Mouse (Mus musculus) lung, postnatal 36 days (tissue): Measurements from ENCODE around the gene Map4k4.

Source experiments
- DNase-seq: peaks from one replicate; pipeline ENCODE4 v3.0.0; 2022; ENCODE audit warnings: mixed read lengths

Gene Map4k4

GRCm38 (mm10) chr1:40007962-40008471 is 107.3 kb downstream of the Map4k4 start:
- no peak for DNase-seq

- no peak for DNase-seq
Measured at GRCm38 (mm10) chr1:40012696-40013095, 112.0 kb downstream of the Map4k4 start.

GRCm38 (mm10) chr1:40015066-40015678 is 114.5 kb downstream of the Map4k4 start:
- no peak for DNase-seq

GRCm38 (mm10) chr1:40021617-40022016 is 120.9 kb downstream of the Map4k4 start:
- DNase-seq = no peak

GRCm38 (mm10) chr1:40022472-40023135 is 121.9 kb downstream of the Map4k4 start:
- no peak for DNase-seq

GRCm38 (mm10) chr1:40023206-40023605 is 122.5 kb downstream of the Map4k4 start:
- DNase-seq = no peak

- DNase-seq = no peak
Measured at GRCm38 (mm10) chr1:40023748-40024147, 123.0 kb downstream of the Map4k4 start.

- DNase-seq = no peak
Measured at GRCm38 (mm10) chr1:40024554-40025320, 124.0 kb downstream of the Map4k4 start.

- no peak for DNase-seq
Measured at GRCm38 (mm10) chr1:40025416-40025815, 124.7 kb downstream of the Map4k4 start.

- no peak for DNase-seq
Measured at GRCm38 (mm10) chr1:40027116-40027620, 126.5 kb downstream of the Map4k4 start.

- no peak for DNase-seq
Measured at GRCm38 (mm10) chr1:40028207-40028998, 127.7 kb downstream of the Map4k4 start.

- DNase-seq = no peak
Measured at GRCm38 (mm10) chr1:40029597-40029996, 128.9 kb downstream of the Map4k4 start.

GRCm38 (mm10) chr1:40030287-40030975 is 129.7 kb downstream of the Map4k4 start:
- DNase-seq = no peak

- DNase-seq = no peak
Measured at GRCm38 (mm10) chr1:40030976-40031356, 130.3 kb downstream of the Map4k4 start.

GRCm38 (mm10) chr1:40031626-40032025 is 130.9 kb downstream of the Map4k4 start:
- no peak for DNase-seq

GRCm38 (mm10) chr1:40033315-40033714 is 132.6 kb downstream of the Map4k4 start:
- no peak for DNase-seq

- DNase-seq = no peak
Measured at GRCm38 (mm10) chr1:40033743-40034420, 133.2 kb downstream of the Map4k4 start.

GRCm38 (mm10) chr1:40037831-40038230 is 137.1 kb downstream of the Map4k4 start:
- DNase-seq = no peak

- no peak for DNase-seq
Measured at GRCm38 (mm10) chr1:40045686-40046085, 145.0 kb downstream of the Map4k4 start.

- DNase-seq = no peak
Measured at GRCm38 (mm10) chr1:40046600-40046999, 145.9 kb downstream of the Map4k4 start.

GRCm38 (mm10) chr1:40051157-40051556 is 150.4 kb downstream of the Map4k4 start:
- no peak for DNase-seq
